Mouse (Mus musculus) midbrain, embryonic 14.5 days (tissue): Measurements from ENCODE around the gene Cstf1. TPM values are rescaled to one million over a fixed set of nuclear protein-coding genes. Genes with fewer than 3 reads are reported as not detected.

Experiments used
- ATAC-seq: fragments of 200-750 bp; cut with Nextera tagmentation; 2 replicates; pipeline ENCODE4 v1.8.0; 2017; ENCODE audit warnings: moderate number of reproducible peaks, moderate library complexity; ENCODE audit not compliant: low FRiP score, low TSS enrichment
- DNase-seq: peaks from one replicate; pipeline ENCODE4 v3.0.0-alpha.2; 2015
- H3K27ac ChIP-seq: fragments of 300-500 bp; sonication (generic); replicated peaks from 2 replicates; pipeline ENCODE4 v1.5.1; 2014; ENCODE audit warnings: mild to moderate bottlenecking, low read depth, low read length, moderate library complexity
- H3K27me3 ChIP-seq: fragments of 300-500 bp; sonication (generic); 2 replicates; pipeline ENCODE4 v1.6.1; 2014; ENCODE audit warnings: low read length, control low read depth, mixed read lengths; ENCODE audit not compliant: control insufficient read depth, insufficient read depth
- H3K36me3 ChIP-seq: fragments of 300-500 bp; sonication (generic); 2 replicates; pipeline ENCODE4 v1.6.1; 2014; ENCODE audit warnings: low read length, control low read depth; ENCODE audit not compliant: control insufficient read depth, insufficient read depth
- H3K4me1 ChIP-seq: fragments of 300-500 bp; sonication (generic); 2 replicates; pipeline ENCODE4 v1.6.1; 2014; ENCODE audit warnings: mild to moderate bottlenecking, antibody characterized with exemption, low read length, control low read depth; ENCODE audit not compliant: control insufficient read depth, insufficient read depth
- H3K4me2 ChIP-seq: fragments of 300-500 bp; sonication (generic); 2 replicates; pipeline ENCODE4 v1.6.1; 2014; ENCODE audit warnings: mild to moderate bottlenecking, low read length, moderate library complexity
- H3K4me3 ChIP-seq: fragments of 300-500 bp; sonication (generic); replicated peaks from 2 replicates; pipeline ENCODE4 v1.5.1; 2014; ENCODE audit warnings: low read depth, low read length
- H3K9ac ChIP-seq: fragments of 300-500 bp; sonication (generic); replicated peaks from 2 replicates; pipeline ENCODE4 v1.6.1; 2014; ENCODE audit warnings: mild to moderate bottlenecking, low read length, moderate library complexity
- H3K9me3 ChIP-seq: fragments of 300-500 bp; sonication (generic); 2 replicates; pipeline ENCODE4 v1.6.1; 2016; ENCODE audit warnings: low read length, control low read depth, mixed read lengths; ENCODE audit not compliant: control insufficient read depth
- WGBS: fragments of 180-500 bp; shearing (Covaris S2); extraction: QIAGEN DNeasy Blood & Tissue Kit; methylation state at CpG from one replicate; pipeline ENCODE4 v1.1.7; 2014; 5-methylcytosine and 5-hydroxymethylcytosine counted together
- polyA plus RNA-seq: library from polyadenylated mRNA; unstranded; fragments of >200 nt; fragmentation: Nextera tagmentation; extraction: Ambion mirVana; gene quantifications from 2 replicates; pipeline ENCODE4 v1.2.1, GENCODE M21; 2014

The Cstf1 gene
- polyA plus RNA-seq, 1 experiment from 2014 or later = 34.6 TPM

DNA sequence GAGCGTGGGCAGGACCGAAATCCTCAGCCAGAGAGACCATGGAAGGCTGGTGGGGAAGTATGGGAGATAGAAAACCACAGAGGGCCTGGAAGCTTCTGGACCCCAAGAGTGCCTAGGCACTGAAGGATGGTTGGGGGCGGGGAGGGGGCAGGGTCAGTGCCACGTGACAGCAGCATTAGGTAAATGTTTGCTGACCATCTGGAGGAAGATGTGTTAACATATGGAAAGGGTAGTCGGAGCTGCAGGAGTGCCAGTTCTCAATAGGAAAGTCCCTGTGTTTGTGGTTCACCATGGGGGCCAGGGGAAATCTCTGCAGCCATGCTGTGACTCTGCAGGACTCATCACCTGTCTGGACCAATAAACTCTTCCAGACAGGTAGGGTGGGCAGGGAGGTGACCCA lies 43.4 kb downstream of the Cstf1 start:
- Histone ChIP-seq H3K9me3 (no peaks in the 10 kb centered on the region), H3K9ac (no peak overlapping the region), H3K4me2 (no peak overlapping the region), H3K4me3 (no peak overlapping the region), H3K4me1 (no peaks in the 10 kb centered on the region), H3K27me3 (no peaks in the 10 kb centered on the region), H3K36me3 (no peaks in the 10 kb centered on the region), H3K27ac (no peak overlapping the region)
- ATAC-seq (no peak), DNase-seq (no peak)
- 60% methylated on average over 5 of the region's 5 CpGs for WGBS

DNA sequence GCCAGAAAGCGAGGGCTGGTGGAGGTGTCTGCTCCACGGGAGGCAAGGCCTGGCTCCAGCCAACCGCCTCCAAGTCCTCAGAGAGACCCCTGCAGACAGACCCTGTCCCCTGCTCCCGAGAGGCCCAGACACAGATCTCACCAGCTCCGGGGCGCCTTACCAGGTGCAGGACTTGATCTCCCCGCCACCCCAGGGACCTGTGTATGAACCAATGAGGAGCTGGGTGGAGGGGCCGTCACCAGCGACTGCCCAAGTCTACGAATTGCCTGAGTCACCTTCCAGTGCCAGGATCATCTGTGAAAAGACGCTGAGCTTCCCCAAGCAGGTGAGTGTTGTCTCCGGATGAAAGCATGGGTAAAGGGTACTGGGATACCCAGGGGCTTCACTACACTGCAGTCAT lies 45.7 kb downstream of the Cstf1 start:
- DNase-seq (no peak), ATAC-seq (no peak)
- H3K4me3 ChIP-seq = no peak overlapping the region
- no peak overlapping the region for H3K4me2 ChIP-seq
- H3K36me3 ChIP-seq = no peaks in the 10 kb centered on the region
- H3K4me1 ChIP-seq = no peaks in the 10 kb centered on the region
- no peak overlapping the region for H3K9ac ChIP-seq
- WGBS = 55% methylated on average over 12 of the region's 12 CpGs
- no peaks in the 10 kb centered on the region for H3K27me3 ChIP-seq
- no peak overlapping the region for H3K27ac ChIP-seq
- H3K9me3 ChIP-seq = no peaks in the 10 kb centered on the region

DNA sequence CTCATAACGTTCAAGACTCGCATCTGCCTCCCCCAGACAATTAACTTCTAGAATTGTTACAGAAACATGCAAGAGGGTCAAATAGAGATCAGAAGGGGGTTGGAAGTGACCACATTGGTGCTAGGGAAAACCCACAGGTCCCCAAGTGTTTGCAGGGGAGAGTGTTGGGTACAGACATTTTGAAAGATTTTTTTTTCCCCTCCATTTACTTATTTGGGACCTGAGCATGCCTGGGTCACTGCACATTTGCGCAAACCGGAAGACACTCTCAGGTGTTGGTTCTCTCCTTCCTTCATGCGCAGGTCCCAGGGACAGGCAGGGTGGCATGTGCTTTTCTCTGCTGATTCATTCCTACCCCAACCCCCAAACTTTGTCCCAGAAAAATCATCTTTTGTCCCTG lies 46.4 kb downstream of the Cstf1 start:
- WGBS = 89% methylated on average over 5 of the region's 5 CpGs
- no peak overlapping the region for H3K4me3 ChIP-seq
- DNase-seq (no peak), ATAC-seq (no peak)
- no peak overlapping the region for H3K27ac ChIP-seq
- no peak overlapping the region for H3K4me2 ChIP-seq
- no peaks in the 10 kb centered on the region for H3K36me3 ChIP-seq
- no peak overlapping the region for H3K9ac ChIP-seq
- no peaks in the 10 kb centered on the region for H3K4me1 ChIP-seq
- no peaks in the 10 kb centered on the region for H3K9me3 ChIP-seq
- H3K27me3 ChIP-seq = no peaks in the 10 kb centered on the region

DNA sequence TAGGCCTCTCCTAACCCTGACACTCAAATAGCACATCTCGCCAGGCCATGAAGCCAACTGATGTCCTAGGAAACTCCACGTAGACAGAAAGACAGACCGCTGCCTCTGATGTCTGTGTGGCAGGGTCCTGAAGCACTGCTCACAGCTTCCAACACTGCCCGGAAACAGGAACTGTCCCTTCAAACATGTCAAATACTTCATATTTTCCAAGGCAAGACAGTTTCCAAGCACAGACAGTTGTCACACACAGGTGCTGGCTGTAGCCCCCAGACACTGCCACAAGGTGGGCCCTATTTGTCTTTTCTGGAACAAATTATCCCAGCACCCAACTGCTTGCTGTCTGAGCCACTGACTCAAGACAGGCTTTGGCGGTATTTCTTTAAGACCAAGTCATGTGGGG lies 47.7 kb downstream of the Cstf1 start:
- ATAC-seq = no peak
- Histone ChIP-seq H3K27ac (no peak overlapping the region), H3K4me2 (no peak overlapping the region), H3K27me3 (no peaks in the 10 kb centered on the region), H3K4me1 (no peaks in the 10 kb centered on the region), H3K9me3 (no peaks in the 10 kb centered on the region), H3K4me3 (no peak overlapping the region), H3K36me3 (no peaks in the 10 kb centered on the region), H3K9ac (no peak overlapping the region)
- WGBS = 90% methylated on average over 5 of the region's 5 CpGs
- DNase-seq = no peak

DNA sequence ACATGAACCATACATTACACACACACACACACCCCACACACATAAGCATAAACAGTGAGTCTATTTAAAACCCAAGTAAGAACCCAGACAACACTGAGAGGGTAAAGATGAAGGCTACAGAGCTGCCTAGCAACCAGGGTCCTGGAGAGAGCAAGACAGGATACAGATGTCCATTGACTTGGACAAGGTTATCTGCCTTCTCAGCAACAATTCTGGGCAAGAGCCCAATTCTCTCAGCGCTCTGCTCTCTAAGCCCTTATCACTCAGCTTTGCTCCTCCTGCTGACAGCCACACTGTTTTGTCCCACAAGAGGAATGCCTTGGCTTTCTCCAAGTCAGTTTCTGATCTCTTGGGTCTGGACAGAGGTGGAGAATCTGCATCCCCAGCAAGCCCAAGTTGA lies 60.1 kb downstream of the Cstf1 start:
- no peak overlapping the region for H3K4me2 ChIP-seq
- no peaks in the 10 kb centered on the region for H3K4me1 ChIP-seq
- H3K9me3 ChIP-seq = no peaks in the 10 kb centered on the region
- no peak overlapping the region for H3K27ac ChIP-seq
- ATAC-seq = no peak
- H3K9ac ChIP-seq = no peak overlapping the region
- no peaks in the 10 kb centered on the region for H3K36me3 ChIP-seq
- H3K4me3 ChIP-seq = no peak overlapping the region
- 63% methylated on average over 1 of the region's 1 CpGs for WGBS
- H3K27me3 ChIP-seq = no peaks in the 10 kb centered on the region
- no peak for DNase-seq

Other genes starting within 250 kb of the Cstf1 start
- 0.33 and 0.55 TPM in 2 replicates for gene Mc3r, start 122.2 kb upstream of the Cstf1 start, polyA plus RNA-seq
- 15.4 and 21.6 TPM in 2 replicates for gene Fam210b, start 25.1 kb upstream of the Cstf1 start, polyA plus RNA-seq
- gene Aurka, start 146 bp upstream of the Cstf1 start, polyA plus RNA-seq = 14.0 and 25.4 TPM in 2 replicates
- gene Cass4, start 23.1 kb downstream of the Cstf1 start, polyA plus RNA-seq = 0.19 and 0.28 TPM in 2 replicates
- 87.2 and 101 TPM in 2 replicates for gene Rtf2, start 69.9 kb downstream of the Cstf1 start, polyA plus RNA-seq
- gene Gcnt7, start 87.9 kb downstream of the Cstf1 start, polyA plus RNA-seq = 0.84 and 1.6 TPM in 2 replicates
- gene Fam209, start 101.8 kb downstream of the Cstf1 start, polyA plus RNA-seq = 0.55 and 0.76 TPM in 2 replicates
- gene Tfap2c, start 178.9 kb downstream of the Cstf1 start, polyA plus RNA-seq = 0.15 and 0.21 TPM in 2 replicates